Mouse (Mus musculus) spleen, adult 2 months (tissue): ENCODE measurements around the gene Dusp3. TPM values are rescaled to one million over a fixed set of nuclear protein-coding genes. Genes with fewer than 3 reads are reported as not detected.

ENCODE experiments used
- DNase-seq, 2 experiments: peaks; one replicate each; pipeline versions ENCODE4 v3.0.0 to v3.0.0-alpha.2; 2012 to 2021; ENCODE audit warnings: low spot score in 2 of 2, low read depth in 1 of 2
- H3K27ac ChIP-seq: fragments of 200-500 bp; 2 replicates; pipeline ENCODE4 v1.5.1; 2012; ENCODE audit warnings: low read length, inconsistent platforms; ENCODE audit not compliant: insufficient read depth
- H3K27me3 ChIP-seq: fragments of 200-500 bp; 2 replicates; pipeline ENCODE4 v1.6.1; 2012; ENCODE audit warnings: mild to moderate bottlenecking, moderate library complexity, low read length, inconsistent platforms; ENCODE audit not compliant: control insufficient read depth, insufficient read depth
- H3K36me3 ChIP-seq: fragments of 200-500 bp; 2 replicates; pipeline ENCODE4 v1.6.1; 2012; ENCODE audit warnings: mild to moderate bottlenecking, low read length, inconsistent platforms; ENCODE audit not compliant: control insufficient read depth, insufficient read depth
- H3K4me1 ChIP-seq: fragments of 200-500 bp; 2 replicates; pipeline ENCODE4 v1.6.1; 2011; ENCODE audit warnings: inconsistent platforms; ENCODE audit not compliant: control insufficient read depth, insufficient read depth, insufficient read length
- H3K4me3 ChIP-seq: fragments of 200-500 bp; 2 replicates; pipeline ENCODE4 v1.5.1; 2011; ENCODE audit warnings: mild to moderate bottlenecking, inconsistent platforms; ENCODE audit not compliant: insufficient read depth, insufficient read length; ENCODE audit errors: extremely low read depth
- CTCF ChIP-seq: fragments of 200-500 bp; IDR thresholded peaks from 2 replicates; pipeline ENCODE4 v1.5.1; 2011; ENCODE audit warnings: mild to moderate bottlenecking, inconsistent platforms; ENCODE audit not compliant: insufficient read depth, insufficient read length, insufficient replicate concordance; ENCODE audit errors: extremely low read depth
- POLR2A ChIP-seq: fragments of 200-500 bp; IDR thresholded peaks from 2 replicates; pipeline ENCODE4 v1.6.1; 2011; ENCODE audit warnings: low read depth, low read length, inconsistent platforms
- WGBS: fragments of 180-500 bp; shearing (Covaris S2); methylation state at CpG from one replicate; pipeline ENCODE4 v1.1.7; 2018; 5-methylcytosine and 5-hydroxymethylcytosine counted together
- polyA plus RNA-seq: library from polyadenylated mRNA; depleted of rRNA; stranded (reverse); fragments of >200 nt; gene quantifications from 2 replicates; pipeline ENCODE4 v1.2.3, GENCODE M21; 2012

Dusp3 gene
- polyA plus RNA-seq, 1 experiment = 46.5 TPM

DNA sequence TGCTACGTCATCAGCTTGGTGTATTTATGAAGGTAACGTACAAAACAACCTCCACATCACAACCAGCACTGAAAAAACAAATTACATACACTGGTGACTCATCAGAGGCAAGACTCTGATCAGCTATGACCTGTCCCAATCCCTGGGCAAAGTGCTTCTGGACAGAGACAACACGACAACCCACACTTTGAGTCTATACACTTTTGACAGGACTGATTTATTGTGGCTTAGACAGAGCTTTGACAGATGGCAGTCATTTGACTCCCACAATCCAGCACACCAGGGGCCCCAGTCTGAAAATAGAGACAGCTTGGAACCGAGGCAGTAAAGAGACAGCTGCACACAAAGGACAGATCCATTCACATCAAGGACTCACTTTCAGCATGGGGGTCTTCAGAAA is 12.7 kb upstream of the Dusp3 start:
- H3K27ac ChIP-seq = no peak overlapping the region
- TF ChIP-seq POLR2A (no peak), CTCF (no peak)

DNA sequence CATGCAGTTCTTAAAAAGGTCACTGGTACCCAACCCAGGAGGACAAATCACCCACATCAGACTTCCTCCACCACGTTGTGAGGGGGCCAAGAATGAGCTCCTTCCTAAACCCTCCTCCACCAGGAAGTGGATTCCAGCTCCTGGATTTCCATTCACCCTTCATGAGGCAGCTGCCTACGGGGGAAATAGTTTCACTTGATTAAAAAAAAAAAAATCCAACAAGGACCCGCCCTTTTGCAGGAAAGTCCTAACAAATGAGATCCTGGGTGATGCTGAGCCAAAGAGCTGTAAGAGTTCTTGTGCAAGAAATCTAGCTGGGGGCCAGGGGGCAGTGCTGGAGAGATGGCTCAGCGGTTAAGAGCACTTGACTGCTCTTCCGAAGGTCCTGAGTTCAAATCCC is 11.4 kb upstream of the Dusp3 start:
- Histone ChIP-seq H3K4me1 (no peaks in the 10 kb centered on the region), H3K27me3 (no peaks in the 10 kb centered on the region), H3K36me3 (no peaks in the 10 kb centered on the region), H3K4me3 (no peak overlapping the region), H3K27ac (no peak overlapping the region)
- no peak for DNase-seq
- WGBS = 53% methylated on average over 5 of the region's 5 CpGs
- TF ChIP-seq CTCF (no peak), POLR2A (no peak)

More for the DNA sequence above, 12.7 kb upstream of the Dusp3 start:
- WGBS = 65% methylated on average over 4 of the region's 4 CpGs
- Histone ChIP-seq H3K27me3 (no peaks in the 10 kb centered on the region), H3K36me3 (no peaks in the 10 kb centered on the region), H3K4me3 (no peak overlapping the region), H3K4me1 (no peaks in the 10 kb centered on the region)
- no peak for DNase-seq

DNA sequence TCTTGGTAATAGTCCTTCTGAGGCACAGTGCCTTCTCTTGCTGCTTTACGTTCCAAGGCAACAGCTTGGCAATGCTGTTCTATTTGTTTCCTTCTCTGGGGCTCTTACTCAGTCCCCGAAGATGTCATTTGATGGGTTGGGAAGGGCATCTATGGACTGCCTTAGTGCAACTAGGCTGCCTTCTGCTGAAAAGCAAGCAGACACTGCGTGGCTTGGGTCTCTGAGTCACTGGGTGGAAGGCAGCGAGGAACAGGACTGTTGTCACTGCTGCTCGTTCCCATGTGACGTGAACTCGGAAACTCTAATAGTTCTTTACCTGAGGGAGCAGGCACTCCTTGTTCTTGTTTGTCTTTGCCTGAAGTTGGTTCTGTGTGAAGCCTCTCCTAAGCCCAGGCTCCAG is 9.1 kb upstream of the Dusp3 start:
- 89% methylated on average over 7 of the region's 7 CpGs for WGBS

DNA sequence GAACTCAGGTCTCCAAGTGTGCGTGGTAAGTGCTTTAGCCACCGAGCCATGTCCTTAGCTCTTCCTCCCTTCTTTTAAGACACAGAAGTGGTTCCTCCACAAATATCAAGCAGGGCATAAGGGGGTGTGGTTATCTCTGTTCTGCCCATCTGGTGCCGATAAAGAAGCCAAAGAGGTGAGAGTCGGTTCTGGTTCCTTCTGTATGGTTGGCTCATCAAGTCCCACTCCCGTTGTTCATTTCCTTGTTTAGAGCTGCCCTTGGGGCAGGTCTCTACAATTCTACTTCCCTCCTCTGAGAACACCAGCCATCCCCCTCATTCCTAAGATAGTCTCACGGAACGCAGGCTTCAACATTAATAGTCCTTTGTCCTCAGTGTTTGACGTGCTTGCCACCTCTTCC is 7.3 kb upstream of the Dusp3 start:
- DNase-seq = no peak
- H3K4me1 ChIP-seq = no peaks in the 10 kb centered on the region
- H3K4me3 ChIP-seq = no peak overlapping the region
- H3K27me3 ChIP-seq = 0 out of 2 replicates have a peak, but pooled peaks cover 2% of the 10 kb centered on the region
- H3K27ac ChIP-seq = no peak overlapping the region
- H3K36me3 ChIP-seq = no peaks in the 10 kb centered on the region
- 51% methylated on average over 8 of the region's 8 CpGs for WGBS
- TF ChIP-seq POLR2A (no peak), CTCF (no peak)

More for the DNA sequence above, 9.1 kb upstream of the Dusp3 start:
- TF ChIP-seq CTCF (no peak), POLR2A (no peak)
- no peaks in the 10 kb centered on the region for H3K36me3 ChIP-seq
- no peak overlapping the region for H3K27ac ChIP-seq
- H3K4me1 ChIP-seq = no peaks in the 10 kb centered on the region
- H3K27me3 ChIP-seq = no peaks in the 10 kb centered on the region
- no peak overlapping the region for H3K4me3 ChIP-seq
- DNase-seq = no peak

DNA sequence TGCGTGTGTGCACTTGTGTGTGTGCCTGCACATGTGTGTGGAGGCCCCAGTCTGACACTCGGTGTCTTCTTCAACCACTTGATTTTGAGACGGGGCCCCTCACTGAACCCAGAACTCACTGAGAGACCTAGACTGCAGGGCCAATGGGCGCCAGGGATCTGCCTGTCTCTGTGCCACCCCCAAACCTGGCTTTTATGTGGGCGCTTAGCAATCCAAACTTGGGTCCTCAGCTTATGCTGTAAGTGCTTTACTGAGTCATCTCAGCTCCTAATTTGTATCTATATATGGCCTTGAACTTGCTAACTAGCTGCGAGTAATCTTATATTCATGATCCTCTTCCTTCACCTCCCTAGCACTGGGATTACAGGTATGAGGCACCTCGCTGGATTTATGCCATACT is 5.6 kb upstream of the Dusp3 start:
- WGBS = 94% methylated on average over 7 of the region's 7 CpGs
- no peaks in the 10 kb centered on the region for H3K36me3 ChIP-seq
- H3K4me3 ChIP-seq = no peak overlapping the region
- H3K27me3 ChIP-seq = 0 out of 2 replicates have a peak, but pooled peaks cover 2% of the 10 kb centered on the region
- DNase-seq = no peak
- no peak overlapping the region for H3K27ac ChIP-seq
- TF ChIP-seq CTCF (no peak), POLR2A (no peak)
- no peaks in the 10 kb centered on the region for H3K4me1 ChIP-seq

DNA sequence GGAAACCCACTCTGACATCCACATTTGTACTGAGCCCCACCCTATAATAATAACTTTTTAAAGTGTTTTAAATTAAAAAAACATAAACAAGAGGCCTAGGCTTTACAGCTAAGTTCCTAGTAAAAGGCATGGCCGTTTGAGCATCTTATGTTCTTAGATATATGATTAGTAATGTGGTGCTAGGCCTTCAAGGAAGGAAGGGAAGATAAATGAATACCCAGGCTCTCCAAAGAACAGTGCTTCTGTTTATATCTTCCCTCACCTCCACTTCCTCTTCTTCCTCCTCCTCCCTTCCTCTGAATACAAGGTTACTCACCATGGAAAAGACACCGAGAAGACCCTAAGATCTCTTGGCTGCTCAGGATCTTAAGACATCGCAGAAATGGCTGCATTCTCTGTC is 5.0 kb upstream of the Dusp3 start:
- Histone ChIP-seq H3K4me3 (no peak overlapping the region), H3K27ac (no peak overlapping the region), H3K36me3 (no peaks in the 10 kb centered on the region), H3K27me3 (0 out of 2 replicates have a peak, but pooled peaks cover 2% of the 10 kb centered on the region), H3K4me1 (no peaks in the 10 kb centered on the region)
- DNase-seq = no peak
- WGBS = 62% methylated on average over 3 of the region's 3 CpGs
- TF ChIP-seq CTCF (no peak), POLR2A (no peak)

DNA sequence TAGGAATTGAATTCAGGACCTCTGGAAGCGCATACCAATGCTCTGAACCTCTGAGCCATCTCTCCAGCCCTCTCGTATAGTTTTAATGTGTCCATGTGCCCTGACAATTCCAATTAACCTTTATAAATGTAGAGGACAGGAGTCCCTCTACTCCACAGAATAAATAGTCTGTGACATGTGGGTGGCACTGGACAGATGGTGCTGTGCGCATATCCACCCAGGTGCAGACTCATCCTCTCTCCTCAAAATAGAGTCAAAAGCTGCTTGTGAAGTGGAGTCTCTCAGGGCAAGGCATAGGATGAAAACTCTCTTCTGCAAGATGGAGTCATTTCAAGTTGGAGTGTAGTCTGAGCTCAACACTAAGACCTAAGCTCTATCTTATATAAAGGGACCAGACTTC is 3.4 kb upstream of the Dusp3 start:
- TF ChIP-seq POLR2A = no peak
- no peak for TF ChIP-seq CTCF
- WGBS = 91% methylated on average over 3 of the region's 3 CpGs
- DNase-seq = no peak
- Histone ChIP-seq H3K4me3 (no peak overlapping the region), H3K27ac (no peak overlapping the region), H3K36me3 (no peaks in the 10 kb centered on the region), H3K27me3 (0 out of 2 replicates have a peak, but pooled peaks cover 2% of the 10 kb centered on the region), H3K4me1 (no peaks in the 10 kb centered on the region)
